22 mouse cellular contexts compared by ENCODE assay signal in genomic region chr5:67678819-67679218, GRCm38 (mm10).
DNase-seq lines count a peak whose midpoint lies in the region; ATAC-seq and TF ChIP-seq lines count a peak whose summit lies in the region.
"Had no signal": no experiment of that assay in that cellular context is flagged by ENCODE, and none has a peak within 500 bp of the region (broad histone marks: within the 10 kb centered on the region; RNA-seq: fewer than 3 reads in every experiment).

No protein-coding gene starts in this region.

- H3K27me3 ChIP-seq in heart, embryonic 10.5 days (ENCODE audit: insufficient read depth, poor library complexity, severe bottlenecking), result no peaks in the 10 kb centered on the region
- H3K27me3 ChIP-seq in stomach, embryonic 14.5 days (ENCODE audit: control insufficient read depth, insufficient read depth, low read length), result no peaks in the 10 kb centered on the region
- H3K27me3 ChIP-seq in stomach, postnatal 0 days (ENCODE audit: control insufficient read depth, insufficient read depth, low read length), result no peaks in the 10 kb centered on the region
- H3K27me3 ChIP-seq: CH12.LX; embryonic facial prominence, embryonic 12.5 days; forebrain, embryonic 13.5 days; forebrain, embryonic 15.5 days had no signal

- no peaks in the 10 kb centered on the region for H3K4me1 ChIP-seq in heart, embryonic 10.5 days
- peaks cover 5% of the 10 kb centered on the region; the same call in 1 of the 2 replicates for H3K4me1 ChIP-seq in stomach, embryonic 14.5 days (ENCODE audit: control insufficient read depth, insufficient read depth, low read length)
- H3K4me1 ChIP-seq in stomach, postnatal 0 days (replicated peaks; ENCODE audit: control insufficient read depth, insufficient read depth), result no peaks in the 10 kb centered on the region
- H3K4me1 ChIP-seq: forebrain, embryonic 13.5 days; forebrain, embryonic 15.5 days had no signal

- H3K27ac ChIP-seq in heart, embryonic 10.5 days, result no peak overlapping the region
- H3K27ac ChIP-seq in stomach, embryonic 14.5 days (ENCODE audit: low read length), result peak overlapping the region; percentile 0; the same call in 1 of the 2 replicates
- no peak overlapping the region for H3K27ac ChIP-seq in stomach, postnatal 0 days (replicated peaks)
- H3K27ac ChIP-seq: forebrain, embryonic 13.5 days; forebrain, embryonic 15.5 days had no signal

- no peak for ATAC-seq in stomach, embryonic 14.5 days (ENCODE audit: insufficient number of reproducible peaks, insufficient read depth, low FRiP score, low read depth)
- no peak for ATAC-seq in stomach, postnatal 0 days (ENCODE audit: low FRiP score, low TSS enrichment)
- ATAC-seq in megakaryocyte progenitor cell, adult 5-6 weeks (replicated peaks; ENCODE audit: poor library complexity), result peak; percentile 60; the same call in 1 of the 2 replicates
- ATAC-seq: CD4-positive, CD25-positive, alpha-beta regulatory T cell, adult 4 months; forebrain, embryonic 13.5 days; forebrain, embryonic 15.5 days had no signal

- no peak overlapping the region for H3K9ac ChIP-seq in stomach, embryonic 14.5 days (replicated peaks; ENCODE audit: low read depth, low read length)
- H3K9ac ChIP-seq in stomach, postnatal 0 days (ENCODE audit: low read length), result no peak overlapping the region
- H3K9ac ChIP-seq: embryonic facial prominence, embryonic 12.5 days; forebrain, embryonic 13.5 days; forebrain, embryonic 15.5 days had no signal

- H3K36me3 ChIP-seq in heart, embryonic 10.5 days, result no peaks in the 10 kb centered on the region
- no peaks in the 10 kb centered on the region for H3K36me3 ChIP-seq in stomach, embryonic 14.5 days (ENCODE audit: control insufficient read depth, insufficient read depth, low read length)
- no peaks in the 10 kb centered on the region for H3K36me3 ChIP-seq in stomach, postnatal 0 days (ENCODE audit: control insufficient read depth, insufficient read depth, low read length)
- H3K36me3 ChIP-seq: embryonic facial prominence, embryonic 12.5 days had no signal

- no peaks in the 10 kb centered on the region for H3K9me3 ChIP-seq in heart, embryonic 10.5 days
- no peaks in the 10 kb centered on the region for H3K9me3 ChIP-seq in stomach, embryonic 14.5 days (ENCODE audit: control insufficient read depth, low read depth, low read length)
- no peaks in the 10 kb centered on the region for H3K9me3 ChIP-seq in stomach, postnatal 0 days (ENCODE audit: control insufficient read depth, low read length)
- H3K9me3 ChIP-seq: embryonic facial prominence, embryonic 10.5 days; embryonic facial prominence, embryonic 12.5 days; forebrain, embryonic 13.5 days; forebrain, embryonic 15.5 days had no signal

- 49% methylated on average over 3 of the region's 3 CpGs for WGBS in heart, embryonic 10.5 days
- WGBS in stomach, embryonic 14.5 days, result 52% methylated on average over 3 of the region's 3 CpGs
- 56% methylated on average over 3 of the region's 3 CpGs for WGBS in stomach, postnatal 0 days

- no peak for TF ChIP-seq EP300 in stomach, postnatal 0 days (optimal IDR thresholded peaks at IDR 0.05)

- intact Hi-C loops in left cerebral cortex, postnatal 14 days (cut with DNase I), result no loop called here

- TF ChIP-seq CTCF in stomach, postnatal 0 days (IDR thresholded peaks at IDR 0.05; ENCODE audit: low read depth), result no peak

- no peak overlapping the region for H3K4me3 ChIP-seq in heart, embryonic 10.5 days
- H3K4me3 ChIP-seq in stomach, embryonic 14.5 days (ENCODE audit: low read depth, low read length), result no peak overlapping the region
- H3K4me3 ChIP-seq in stomach, postnatal 0 days (ENCODE audit: low read depth, low read length), result no peak overlapping the region
- H3K4me3 ChIP-seq: embryonic facial prominence, embryonic 10.5 days; embryonic facial prominence, embryonic 12.5 days; forebrain, embryonic 13.5 days; forebrain, embryonic 15.5 days had no signal

- peak; percentile 30 for DNase-seq in heart, embryonic 10.5 days (ENCODE audit: low spot score)
- no peak for DNase-seq in heart, adult 8-10 months (ENCODE audit: low spot score)
- no peak for DNase-seq in stomach, postnatal 0 days (ENCODE audit: low spot score)
- no peak for DNase-seq in left cerebral cortex, postnatal 14 days (ENCODE audit: low spot score in 2 of 2)
- DNase-seq in left cerebral cortex, adult 8-10 months (ENCODE audit: low spot score in 2 of 2), result no peak
- DNase-seq: adrenal gland, adult 2 months; adrenal gland, postnatal 10 days; adrenal gland, postnatal 25 days; B cell, adult 2 months; cerebellum, adult 11-12 months; cerebellum, adult 2 months; cerebellum, adult 9-10 months; cerebellum, postnatal 10 days; cerebellum, postnatal 25 days had no signal

- no peak overlapping the region for H3K4me2 ChIP-seq in stomach, embryonic 14.5 days (replicated peaks; ENCODE audit: low read depth, low read length)
- no peak overlapping the region for H3K4me2 ChIP-seq in stomach, postnatal 0 days (replicated peaks; ENCODE audit: low read depth)
- H3K4me2 ChIP-seq: embryonic facial prominence, embryonic 12.5 days; forebrain, embryonic 13.5 days; forebrain, embryonic 15.5 days had no signal
